Mouse (Mus musculus): Measurements from ENCODE around the gene Prss53.

GRCm38 (mm10) chr7:127887781-127888180 lies 3.0 kb downstream of the Prss53 start:
- TF ChIP-seq HCFC1 (IDR thresholded peaks at IDR 0.05; ENCODE audit: low read depth, low read length), result no peak
- no peak for TF ChIP-seq POLR2AphosphoS2 (IDR thresholded peaks at IDR 0.05; ENCODE audit: low read depth, low read length)
- TF ChIP-seq POLR2A (IDR thresholded peaks at IDR 0.05; ENCODE audit: low read depth, low read length), result no peak
- no peak for TF ChIP-seq CTCF (conservative IDR thresholded peaks at IDR 0.05 in 1 of 2, IDR thresholded peaks at IDR 0.05 in 1 of 2; ENCODE audit: low read depth in 2 of 2, low read length in 2 of 2)
- TF ChIP-seq MAX (IDR thresholded peaks at IDR 0.05; ENCODE audit: low read length), result no peak
- no peak for TF ChIP-seq MEF2A (IDR thresholded peaks at IDR 0.05; ENCODE audit: borderline replicate concordance, low read depth, low read length)
- no peak for TF ChIP-seq JUND (conservative IDR thresholded peaks at IDR 0.05; ENCODE audit: low read depth, low read length)
- no peak for TF ChIP-seq EP300 (IDR thresholded peaks at IDR 0.05; ENCODE audit: low read length)
- TF ChIP-seq KAT2A (IDR thresholded peaks at IDR 0.05; ENCODE audit: insufficient replicate concordance, low read length), result no peak
- no peak for TF ChIP-seq E2F4 (IDR thresholded peaks at IDR 0.05; ENCODE audit: insufficient replicate concordance, low read depth, low read length)
- TF ChIP-seq BHLHE40 (IDR thresholded peaks at IDR 0.05; ENCODE audit: low read depth, low read length), result no peak
- no peak for TF ChIP-seq MAZ (IDR thresholded peaks at IDR 0.05; ENCODE audit: low read depth, low read length)
- TF ChIP-seq RAD21 (IDR thresholded peaks at IDR 0.05; ENCODE audit: low read depth, low read length), result no peak
- no peak for TF ChIP-seq MAFK (IDR thresholded peaks at IDR 0.05; ENCODE audit: insufficient replicate concordance, low read length)

All from CH12.LX (cell line).